8 mouse cellular contexts compared by ENCODE assay signal in genomic region chr11:57644245-57645017, GRCm38 (mm10). TPM values are rescaled to one million over a fixed set of nuclear protein-coding genes. Genes with fewer than 3 reads are reported as not detected.
DNase-seq lines count a peak whose midpoint lies in the region; ATAC-seq and TF ChIP-seq lines count a peak whose summit lies in the region.

No protein-coding gene starts in this region.

- WGBS in heart, embryonic 12.5 days: under 1% methylated on average over 30 of the region's 30 CpGs
- WGBS in small intestine, adult 2 months: 1% methylated on average over 30 of the region's 30 CpGs

- H3K4me2 ChIP-seq in heart, embryonic 12.5 days: peak overlapping the region; percentile 94

- H3K4me3 ChIP-seq in heart, embryonic 12.5 days: peak overlapping the region; percentile 71
- H3K4me3 ChIP-seq in small intestine, adult 2 months (ENCODE audit: low read depth, low read length): peak overlapping the region; percentile 89

- peaks cover 26% of the 10 kb centered on the region for H3K4me1 ChIP-seq in heart, embryonic 12.5 days (replicated peaks)
- peaks cover 10% of the 10 kb centered on the region; the same call in 1 of the 2 replicates for H3K4me1 ChIP-seq in small intestine, adult 2 months (ENCODE audit: control insufficient read depth, insufficient read depth, insufficient read length, low read length)

- no peak for TF ChIP-seq CTCF in small intestine, adult 2 months (IDR thresholded peaks at IDR 0.05; ENCODE audit: extremely low read depth, insufficient read length, insufficient replicate concordance, low read depth, low read length)

- peak; percentile 21 for DNase-seq in urinary bladder, postnatal 25 days (ENCODE audit: low spot score)
- no peak for DNase-seq in urinary bladder, postnatal 10 days (ENCODE audit: low spot score)
- DNase-seq in embryo, embryonic 9.5 days (ENCODE audit: extremely low spot score): peak; percentile 64
- DNase-seq in kidney, postnatal 36 days: peak; percentile 21 to 54
- DNase-seq in lung, postnatal 4 days: peak; percentile 56
- no peak for DNase-seq in frontal cortex, postnatal 36 days (ENCODE audit: low spot score in 2 of 2)

- H3K9me3 ChIP-seq in heart, embryonic 12.5 days (replicated peaks): no peaks in the 10 kb centered on the region

- ATAC-seq in heart, embryonic 12.5 days (ENCODE audit: insufficient number of reproducible peaks, low FRiP score): peak; percentile 39

- peak overlapping the region; percentile 87 for H3K9ac ChIP-seq in heart, embryonic 12.5 days

- no peaks in the 10 kb centered on the region for H3K27me3 ChIP-seq in heart, embryonic 12.5 days (replicated peaks)
- H3K27me3 ChIP-seq in small intestine, adult 2 months (ENCODE audit: control insufficient read depth, insufficient read depth, low read length): no peaks in the 10 kb centered on the region

- peak; percentile 30; the same call in 1 of the 2 replicates for TF ChIP-seq POLR2A in small intestine, adult 2 months (IDR thresholded peaks at IDR 0.05; ENCODE audit: low read depth, low read length)

- no peaks in the 10 kb centered on the region for H3K36me3 ChIP-seq in heart, embryonic 12.5 days
- no peaks in the 10 kb centered on the region for H3K36me3 ChIP-seq in small intestine, adult 2 months (ENCODE audit: control insufficient read depth, insufficient read depth, low read length)

- H3K27ac ChIP-seq in heart, embryonic 12.5 days (ENCODE audit: poor library complexity, severe bottlenecking): peak overlapping the region; percentile 76
- H3K27ac ChIP-seq in small intestine, adult 2 months (ENCODE audit: insufficient read depth, low read depth, low read length): peak overlapping the region; percentile 78

RNA-seq across cellular contexts. Expression of gene Galnt10, which starts 0.8 kb away (rescaled TPM):
- 15.9 and 16.5 TPM in 2 replicates for polyA plus RNA-seq in heart, embryonic 12.5 days (2016; fragmentation: Nextera tagmentation; extraction: Ambion mirVana)
- 21.6 and 37.0 TPM in 2 replicates for polyA plus RNA-seq in small intestine, adult 2 months (2012; rRNA removed)

Comparison
In these comparisons a context has a peak if more than half of its experiments do, and no peak if none do; other contexts are left out.
1. DNase-seq: peak in urinary bladder, postnatal 25 days (single experiment), embryo, embryonic 9.5 days (single experiment), kidney, postnatal 36 days (2 of 2) and lung, postnatal 4 days (2 of 2); none in urinary bladder, postnatal 10 days (single experiment) and frontal cortex, postnatal 36 days (0 of 2).